In the genomic region with DNA sequence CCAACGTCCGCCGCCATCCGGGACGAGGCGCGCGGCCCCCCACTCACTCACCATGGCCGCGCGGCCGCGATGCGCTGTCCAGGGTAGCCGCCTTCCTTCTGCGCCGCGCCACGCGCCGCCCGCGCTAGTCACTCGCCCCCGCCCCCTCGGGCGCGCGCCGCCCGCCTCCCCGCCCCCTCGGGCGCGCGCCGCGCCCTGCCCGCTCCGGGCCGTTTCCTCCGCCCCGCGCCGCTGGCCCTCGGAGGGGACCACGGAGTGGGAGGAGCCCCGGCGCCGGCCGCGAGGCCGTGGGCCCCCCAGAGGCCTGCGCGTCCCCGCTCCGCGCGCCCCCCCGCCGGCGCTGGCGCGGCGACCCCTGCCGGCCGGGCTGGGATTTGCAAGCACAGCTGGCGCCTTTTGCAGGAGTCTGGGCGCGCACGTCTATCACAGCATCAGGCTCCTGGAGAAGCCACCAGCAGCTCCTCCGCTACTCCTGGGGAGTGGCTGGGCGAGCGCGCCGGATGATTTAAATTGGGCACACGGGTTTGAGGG, we compare ENCODE assay signal across 8 mouse cellular contexts. TPM values are rescaled to one million over a fixed set of nuclear protein-coding genes. Genes with fewer than 3 reads are reported as not detected.
DNase-seq lines count a peak whose midpoint lies in the region; ATAC-seq and TF ChIP-seq lines count a peak whose summit lies in the region.

TSS of gene Elovl2 (minus strand) at position 102 of the 531 bp plus-strand sequence.

- TF ChIP-seq CTCF in cortical plate, adult 2 months (IDR thresholded peaks at IDR 0.05; ENCODE audit: extremely low read depth, insufficient read depth, low read length) = peak; percentile 22; the same call in 1 of the 2 replicates

- intact Hi-C loops in left cerebral cortex, postnatal 25 days (cut with DNase I) = no loop called here

- no peaks in the 10 kb centered on the region; the same call in 1 of the 2 replicates for H3K4me1 ChIP-seq in cortical plate, adult 2 months (ENCODE audit: control insufficient read depth, insufficient read depth, low read length)

- H3K27ac ChIP-seq in cortical plate, adult 2 months (ENCODE audit: insufficient read depth, low read length) = no peak within 1 kb of the TSS

- H3K4me3 ChIP-seq in cortical plate, adult 2 months (ENCODE audit: insufficient read depth, low read length) = peak within 1 kb of the TSS; percentile 49

- peak; percentile 62 to 88 for DNase-seq in adrenal gland, adult (ENCODE audit: inconsistent age in 2 of 2, low spot score in 1 of 2)
- peak; percentile 57 for DNase-seq in gastrocnemius, postnatal 25 days
- DNase-seq in induced T-regulatory cell, adult 2 months (ENCODE audit: low read depth) = peak; percentile 69
- DNase-seq in left cerebral cortex, postnatal 25 days (ENCODE audit: low spot score in 2 of 2) = peak; percentile 47 to 65
- DNase-seq in right cerebral cortex, postnatal 25 days = peak; percentile 66
- DNase-seq in urinary bladder, postnatal 36 days (ENCODE audit: low spot score in 2 of 2) = peak; percentile 14 to 45

- TF ChIP-seq POLR2A in cortical plate, adult 2 months (IDR thresholded peaks at IDR 0.05; ENCODE audit: extremely low read depth, insufficient read depth, low read length) = 0 out of 2 replicates have a peak, but pooled peaks have one; percentile 16

- ATAC-seq in megakaryocyte-erythroid progenitor cell, adult 5-6 weeks (replicated peaks; ENCODE audit: low FRiP score, low TSS enrichment, poor library complexity, severe bottlenecking) = peak; percentile 76

RNA-seq across cellular contexts. Expression of gene Elovl2, which starts in this region (rescaled TPM):
- polyA plus RNA-seq in cortical plate, adult 2 months (2012; rRNA removed) = 11.9 and 12.6 TPM in 2 replicates
- not detected for total RNA-seq in gastrocnemius, postnatal 25 days (2021)
- 10 to 100 TPM; 21.9 to 23.3 TPM for total RNA-seq in left cerebral cortex, postnatal 25 days (2021)
- not detected in 2 replicates for total RNA-seq in megakaryocyte-erythroid progenitor cell, adult 5-6 weeks (2014; fragmentation: Nextera tagmentation)
- not detected in 2 replicates for total RNA-seq in megakaryocyte-erythroid progenitor cell, adult 5-6 weeks (2017)

Comparison
In these comparisons a context has a peak if more than half of its experiments do, and no peak if none do; other contexts are left out.
1. RNA of gene Elovl2 (total RNA-seq): 21.9 to 23.3 TPM in left cerebral cortex, postnatal 25 days; not detected in gastrocnemius, postnatal 25 days and not detected in megakaryocyte-erythroid progenitor cell, adult 5-6 weeks; every median in the first group is over 10 times any median in the second.
2. Peak in DNase-seq in gastrocnemius, postnatal 25 days; RNA of the gene not detected or under 1 TPM.
3. Peak in ATAC-seq in megakaryocyte-erythroid progenitor cell, adult 5-6 weeks; RNA of the gene not detected or under 1 TPM.
4. Peak in every context shown above with its lines, with median percentiles within 50 percentile points of each other: DNase-seq.